Mouse (Mus musculus) ES-Bruce4 (cell line): Measurements from ENCODE around the gene Hoxd13. TPM values are rescaled to one million over a fixed set of nuclear protein-coding genes. Genes with fewer than 3 reads are reported as not detected.
A peak's percentile ranks its signal among the peaks of the same experiment; 100 is the strongest.

Experiments
- H3K27ac ChIP-seq: 2 replicates; pipeline ENCODE4 v1.5.1; 2012; ENCODE audit warnings: low read length, inconsistent platforms; ENCODE audit not compliant: insufficient read depth
- H3K27me3 ChIP-seq: 2 replicates; pipeline ENCODE4 v1.6.1; 2012; ENCODE audit warnings: mild to moderate bottlenecking, low read length, inconsistent platforms; ENCODE audit not compliant: control insufficient read depth, poor library complexity, insufficient read depth, severe bottlenecking
- H3K36me3 ChIP-seq: 2 replicates; pipeline ENCODE4 v1.6.1; 2012; ENCODE audit warnings: inconsistent platforms, mild to moderate bottlenecking, low read length, moderate library complexity; ENCODE audit not compliant: control insufficient read depth, poor library complexity, insufficient read depth, severe bottlenecking
- H3K4me1 ChIP-seq: one replicate; pipeline ENCODE4 v1.8.1; 2011; ENCODE audit warnings: low read length; ENCODE audit not compliant: control insufficient read depth, insufficient read depth
- H3K4me3 ChIP-seq: 2 replicates; pipeline ENCODE4 v1.5.1; 2011; ENCODE audit warnings: low read depth, mild to moderate bottlenecking, low read length
- H3K9ac ChIP-seq: 2 replicates; pipeline ENCODE4 v1.6.1; 2012; ENCODE audit warnings: low read depth, mild to moderate bottlenecking, inconsistent platforms; ENCODE audit not compliant: poor library complexity, severe bottlenecking
- H3K9me3 ChIP-seq: replicated peaks from 2 replicates; pipeline ENCODE4 v1.6.1; 2012; ENCODE audit warnings: mild to moderate bottlenecking, low read length, inconsistent platforms; ENCODE audit not compliant: control insufficient read depth, poor library complexity, insufficient read depth, severe bottlenecking
- CTCF ChIP-seq: IDR thresholded peaks from one replicate; pipeline ENCODE4 v1.8.1; 2011; ENCODE audit warnings: low read depth, low read length
- EP300 ChIP-seq: IDR thresholded peaks from 2 replicates; pipeline ENCODE4 v1.6.1; 2011; ENCODE audit warnings: low read depth, low read length; ENCODE audit not compliant: insufficient read depth
- POLR2A ChIP-seq: IDR thresholded peaks from one replicate; pipeline ENCODE4 v1.8.1; 2011; ENCODE audit warnings: low read length; ENCODE audit not compliant: insufficient read depth
- polyA plus RNA-seq: library from polyadenylated mRNA; stranded (reverse); fragments of >200 nt; gene quantifications from 2 replicates; pipeline ENCODE4 v1.2.4, GENCODE M21; 2011; ENCODE audit warnings: low read depth; ENCODE audit not compliant: missing spikeins, insufficient read depth, insufficient read length

Hoxd13 gene
- polyA plus RNA-seq, 1 experiment = not detected

DNA sequence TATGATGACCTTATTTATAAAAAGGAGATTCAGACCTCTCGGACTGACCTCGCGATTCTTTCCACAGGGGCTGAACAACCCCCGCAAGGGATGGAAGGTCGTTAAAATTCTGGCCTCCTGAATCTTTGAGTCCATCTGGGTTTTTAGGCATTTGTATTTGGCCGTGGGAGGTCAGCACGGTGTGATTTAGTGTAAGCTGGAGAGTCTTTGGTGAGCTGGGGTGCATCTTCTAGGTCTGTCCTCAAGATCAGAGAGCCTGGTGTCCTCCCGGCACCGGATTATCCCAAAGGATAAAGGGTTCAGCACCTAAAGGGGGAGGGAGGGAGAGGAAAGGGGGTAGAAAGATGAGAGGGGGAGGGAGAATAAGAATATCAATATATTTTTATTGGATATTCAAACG is 35.2 kb downstream of the Hoxd13 start:
- no peak overlapping the region for H3K9ac ChIP-seq
- no peak for TF ChIP-seq CTCF
- TF ChIP-seq POLR2A = no peak
- TF ChIP-seq EP300 = no peak
- H3K27ac ChIP-seq = no peak overlapping the region
- H3K27me3 ChIP-seq = peaks cover 60% of the 10 kb centered on the region
- H3K36me3 ChIP-seq = no peaks in the 10 kb centered on the region
- no peaks in the 10 kb centered on the region for H3K9me3 ChIP-seq
- no peak overlapping the region for H3K4me3 ChIP-seq
- H3K4me1 ChIP-seq = no peaks in the 10 kb centered on the region

- Histone ChIP-seq H3K36me3 (no peaks in the 10 kb centered on the region), H3K27ac (no peak overlapping the region), H3K9ac (no peak overlapping the region), H3K4me3 (no peak overlapping the region), H3K4me1 (no peaks in the 10 kb centered on the region), H3K27me3 (peaks cover 59% of the 10 kb centered on the region), H3K9me3 (no peaks in the 10 kb centered on the region)
- TF ChIP-seq EP300 = no peak
- TF ChIP-seq CTCF = no peak
- no peak for TF ChIP-seq POLR2A
Observed at GRCm38 (mm10) chr2:74703720-74704392, 35.7 kb downstream of the Hoxd13 start.

GRCm38 (mm10) chr2:74704393-74704998 is 36.4 kb downstream of the Hoxd13 start, which contains the start of gene Hoxd8:
Gene Hoxd8, plus strand, starts transcription at chr2:74704615.
- Histone ChIP-seq H3K27ac (no peak within 1 kb of the TSS), H3K36me3 (no peaks in the 10 kb centered on the region), H3K27me3 (peaks cover 56% of the 10 kb centered on the region), H3K4me1 (no peaks in the 10 kb centered on the region), H3K4me3 (peak within 1 kb of the TSS; percentile 61), H3K9me3 (no peaks in the 10 kb centered on the region), H3K9ac (peak within 1 kb of the TSS; percentile 97)
- no peak for TF ChIP-seq CTCF
- no peak for TF ChIP-seq EP300
- TF ChIP-seq POLR2A = no peak

DNA sequence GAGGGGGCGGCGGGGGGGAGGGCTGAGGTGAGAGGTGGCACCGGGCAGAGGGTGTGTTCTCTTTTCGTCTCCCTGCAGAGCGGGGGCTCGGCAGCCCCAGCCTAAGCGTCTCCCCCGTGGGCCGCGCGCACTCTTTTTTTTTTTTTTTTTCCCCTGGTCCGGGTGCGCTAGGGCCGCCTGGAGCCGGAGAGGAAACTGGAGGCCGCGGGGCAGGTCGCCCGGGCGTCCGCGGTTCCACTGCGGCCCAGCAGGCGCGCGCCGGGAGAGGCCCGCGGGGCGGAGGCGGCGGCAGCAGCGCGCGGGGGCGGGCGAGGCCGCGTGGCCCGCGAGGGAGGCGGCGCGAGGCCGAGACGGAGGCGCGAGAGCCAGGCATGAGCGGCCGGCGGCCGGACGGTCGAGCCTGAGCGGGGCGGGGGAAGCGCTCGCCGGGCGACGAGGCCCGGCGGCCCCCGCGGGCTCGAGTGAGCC is 36.9 kb downstream of the Hoxd13 start:
- no peak for TF ChIP-seq CTCF
- TF ChIP-seq POLR2A = no peak
- TF ChIP-seq EP300 = no peak
- Histone ChIP-seq H3K9ac (peak overlapping the region; percentile 97), H3K36me3 (no peaks in the 10 kb centered on the region), H3K27me3 (peaks cover 55% of the 10 kb centered on the region), H3K9me3 (no peaks in the 10 kb centered on the region), H3K4me3 (peak overlapping the region; percentile 61), H3K4me1 (no peaks in the 10 kb centered on the region), H3K27ac (no peak overlapping the region)

GRCm38 (mm10) chr2:74705467-74706089 is 37.5 kb downstream of the Hoxd13 start:
- Histone ChIP-seq H3K27me3 (peaks cover 58% of the 10 kb centered on the region), H3K27ac (no peak overlapping the region), H3K9me3 (no peaks in the 10 kb centered on the region), H3K4me1 (no peaks in the 10 kb centered on the region), H3K9ac (peak overlapping the region; percentile 97), H3K36me3 (no peaks in the 10 kb centered on the region), H3K4me3 (peak overlapping the region; percentile 55; the same call in 1 of the 2 replicates)
- TF ChIP-seq POLR2A (no peak), EP300 (no peak), CTCF (no peak)

DNA sequence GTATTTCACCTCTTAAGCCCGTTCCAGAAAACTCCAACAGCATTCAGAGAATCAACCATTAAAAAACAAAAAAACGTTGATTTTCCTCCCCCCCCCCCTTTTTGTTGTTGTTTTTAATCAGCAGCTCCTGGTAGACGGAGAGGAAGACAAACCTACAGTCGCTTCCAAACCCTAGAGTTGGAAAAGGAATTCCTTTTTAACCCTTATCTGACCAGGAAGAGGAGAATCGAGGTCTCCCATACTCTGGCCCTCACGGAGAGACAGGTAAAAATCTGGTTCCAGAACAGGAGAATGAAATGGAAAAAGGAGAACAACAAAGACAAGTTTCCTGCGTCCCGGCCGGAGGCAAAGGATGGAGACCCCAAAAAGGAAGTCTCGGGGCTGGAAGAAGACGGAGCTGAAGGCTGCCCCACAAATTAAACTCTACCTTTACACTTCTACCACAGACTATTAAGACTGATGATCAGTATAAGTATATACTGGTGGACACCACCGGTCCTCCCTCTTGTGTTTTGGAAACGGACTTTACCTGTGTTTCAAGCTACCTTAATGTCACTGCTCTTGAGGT is 38.4 kb downstream of the Hoxd13 start:
- no peak overlapping the region for H3K9ac ChIP-seq
- no peaks in the 10 kb centered on the region for H3K4me1 ChIP-seq
- H3K36me3 ChIP-seq = no peaks in the 10 kb centered on the region
- H3K4me3 ChIP-seq = no peak overlapping the region
- no peak overlapping the region for H3K27ac ChIP-seq
- TF ChIP-seq CTCF (no peak), POLR2A (no peak), EP300 (no peak)
- peaks cover 61% of the 10 kb centered on the region for H3K27me3 ChIP-seq
- H3K9me3 ChIP-seq = no peaks in the 10 kb centered on the region
